Mouse (Mus musculus) ES-E14 (cell line): Measurements from ENCODE around the gene Noa1.

Experiments used
- CHD2 ChIP-seq: IDR thresholded peaks from 2 replicates; pipeline ENCODE4 v1.6.1; 2014; ENCODE audit warnings: mild to moderate bottlenecking, low read depth, low read length, inconsistent platforms
- HCFC1 ChIP-seq: IDR thresholded peaks from 2 replicates; pipeline ENCODE4 v1.6.1; 2012; ENCODE audit warnings: low read length, inconsistent platforms, borderline replicate concordance; ENCODE audit not compliant: insufficient read depth
- MAFK ChIP-seq: IDR thresholded peaks from 2 replicates; pipeline ENCODE4 v1.6.1; 2014; ENCODE audit warnings: mild to moderate bottlenecking, low read depth, low read length, inconsistent platforms; ENCODE audit not compliant: insufficient read depth
- ZC3H11A ChIP-seq: IDR thresholded peaks from 2 replicates; pipeline ENCODE4 v1.6.1; 2012; ENCODE audit warnings: low read depth, mild to moderate bottlenecking, inconsistent platforms, low read length, borderline replicate concordance
- ZNF384 ChIP-seq: IDR thresholded peaks from 2 replicates; pipeline ENCODE4 v1.6.1; 2012; ENCODE audit warnings: low read depth, low read length, inconsistent platforms

- TF ChIP-seq ZC3H11A (no peak), CHD2 (no peak), ZNF384 (no peak), HCFC1 (no peak), MAFK (no peak)
Observed at GRCm38 (mm10) chr5:77269399-77269798, 40.5 kb downstream of the Noa1 start.
